Mouse (Mus musculus) yolk sac, embryonic 10.5 days (tissue): ENCODE results near the gene Kalrn.

Experiments used
- DNase-seq: peaks from one replicate; pipeline ENCODE4 v3.0.0-alpha.2; 2017; ENCODE audit warnings: low spot score

Kalrn gene

GRCm38 (mm10) chr16:34430131-34430530 is 143.2 kb downstream of the Kalrn start:
- no peak for DNase-seq

DNA sequence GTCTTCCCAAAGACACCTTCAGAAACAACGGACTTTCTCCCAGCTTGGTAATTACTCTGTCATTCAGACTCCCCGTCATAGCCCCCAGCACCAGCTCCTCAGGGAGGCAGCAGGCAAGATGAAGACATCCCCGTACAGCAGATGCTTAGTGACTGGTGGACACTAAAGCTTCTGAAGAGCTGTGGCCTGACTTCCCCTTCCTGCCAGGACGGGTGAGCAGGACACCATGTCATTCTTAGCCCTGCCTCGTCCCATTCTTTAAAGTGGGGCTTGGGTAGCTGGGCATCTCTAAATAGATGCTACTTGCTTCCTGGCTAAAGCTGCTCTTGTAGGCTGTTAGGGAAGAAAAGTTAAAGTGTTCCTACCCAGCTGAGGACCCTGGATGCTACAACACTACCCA is 145.7 kb downstream of the Kalrn start:
- no peak for DNase-seq

DNA sequence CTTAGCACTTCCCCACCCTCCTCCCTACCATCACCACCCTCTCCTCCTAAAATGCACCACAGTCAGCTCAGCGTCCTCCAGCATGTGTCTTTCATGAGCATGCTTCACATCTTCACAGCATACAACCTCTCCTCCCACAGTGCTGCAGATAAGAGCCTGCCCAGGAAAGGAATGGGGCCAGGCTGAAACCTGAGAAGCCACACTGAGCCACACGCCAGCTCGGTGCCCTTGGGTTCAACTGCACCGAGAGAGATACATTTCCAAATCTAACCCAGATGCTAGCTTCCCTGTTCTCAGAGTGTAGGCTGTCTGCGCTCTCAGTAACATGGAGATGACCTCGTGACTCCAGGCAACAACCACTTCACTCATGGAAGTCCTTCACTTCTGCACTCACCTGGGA is 151.9 kb downstream of the Kalrn start:
- DNase-seq: peak; percentile 47

- DNase-seq: no peak
Observed at GRCm38 (mm10) chr16:34417966-34418365, 155.4 kb downstream of the Kalrn start.

GRCm38 (mm10) chr16:34417383-34417782 is 155.9 kb downstream of the Kalrn start:
- no peak for DNase-seq

- DNase-seq: no peak
Observed at GRCm38 (mm10) chr16:34414581-34414980, 158.8 kb downstream of the Kalrn start.

GRCm38 (mm10) chr16:34413868-34414333 is 159.4 kb downstream of the Kalrn start:
- no peak for DNase-seq

DNA sequence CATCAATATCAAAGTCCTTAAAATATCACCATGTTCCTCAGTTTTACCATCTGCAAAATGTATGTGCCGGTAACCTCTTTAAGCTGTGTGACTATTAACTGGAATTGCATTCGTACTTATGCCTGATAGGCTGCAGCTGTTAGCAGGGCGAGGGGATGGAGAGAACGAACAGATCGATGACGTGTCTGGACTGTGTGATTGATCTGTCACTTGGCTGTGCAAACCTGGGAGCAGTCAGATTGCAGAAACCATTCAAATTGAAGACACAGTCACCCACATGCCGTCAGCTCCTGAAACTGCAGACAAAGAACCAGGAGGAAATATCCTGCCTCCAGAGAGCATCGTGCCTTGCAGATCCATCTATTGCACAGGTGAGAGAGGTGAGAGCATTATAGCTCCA is 166.3 kb downstream of the Kalrn start:
- no peak for DNase-seq

GRCm38 (mm10) chr16:34405094-34405493 is 168.2 kb downstream of the Kalrn start:
- no peak for DNase-seq

- no peak for DNase-seq
Observed at GRCm38 (mm10) chr16:34401216-34401615, 172.1 kb downstream of the Kalrn start.

DNA sequence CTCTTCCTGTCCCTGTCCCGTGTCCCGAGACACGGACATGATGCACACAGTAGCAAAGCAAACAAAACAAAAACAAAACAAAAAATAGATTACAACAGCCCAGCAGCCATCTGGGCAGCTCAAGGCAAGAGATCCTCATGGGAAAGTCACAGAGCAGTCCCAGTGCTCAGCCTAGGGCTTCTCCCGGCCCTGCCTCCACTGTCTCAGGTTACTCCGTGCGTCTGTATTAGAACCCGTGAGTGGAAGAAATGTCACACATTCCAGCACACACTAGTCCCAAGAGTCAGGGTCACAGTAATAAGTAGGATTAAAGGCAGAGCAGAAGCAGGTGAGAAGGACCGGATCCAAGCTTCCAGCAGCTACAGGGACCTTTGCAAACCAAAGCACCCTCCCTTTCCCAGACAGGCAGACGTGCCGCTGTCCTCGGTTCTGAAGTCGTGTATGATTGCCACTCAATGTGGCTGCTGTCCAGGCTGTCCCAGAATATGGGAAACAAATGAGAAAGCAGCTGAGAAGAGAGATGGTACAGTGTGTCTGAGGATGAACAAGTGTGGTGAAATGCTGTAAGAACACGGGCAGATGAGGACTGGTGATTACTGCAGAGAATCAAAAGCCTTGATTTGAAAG is 173.1 kb downstream of the Kalrn start:
- DNase-seq: peak; percentile 20

DNA sequence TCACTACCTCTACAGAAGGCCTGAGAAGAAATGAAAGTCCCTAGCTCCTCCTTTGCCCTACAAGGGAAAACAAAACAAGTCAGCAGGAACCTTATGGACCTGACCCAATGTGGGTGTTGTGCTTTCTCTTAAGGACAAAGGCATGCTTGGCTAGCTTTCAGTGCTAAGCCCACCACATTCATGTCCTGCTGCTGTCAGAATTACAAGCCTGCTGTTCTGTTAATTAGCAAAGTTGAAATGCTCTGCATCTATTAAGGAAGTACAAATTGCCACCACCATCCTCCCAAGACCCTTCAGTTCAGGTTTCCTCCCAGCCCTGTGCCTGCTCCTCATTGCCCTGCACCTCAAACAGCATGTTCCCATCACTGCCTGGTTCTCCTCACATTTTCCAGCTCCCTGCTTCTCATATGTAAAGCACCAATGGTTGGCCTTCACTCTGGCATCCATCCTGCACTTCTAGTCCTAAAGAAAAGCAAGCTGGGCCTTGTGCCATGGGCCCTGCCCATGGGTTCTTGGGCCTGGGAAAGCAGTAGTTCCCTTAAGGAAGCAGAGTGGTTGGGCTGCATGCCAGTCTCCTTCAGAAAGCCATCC is 178.0 kb downstream of the Kalrn start:
- no peak for DNase-seq

- DNase-seq: no peak
Observed at GRCm38 (mm10) chr16:34389520-34390271, 183.6 kb downstream of the Kalrn start.

GRCm38 (mm10) chr16:34388871-34389270 is 184.5 kb downstream of the Kalrn start:
- DNase-seq: no peak

DNA sequence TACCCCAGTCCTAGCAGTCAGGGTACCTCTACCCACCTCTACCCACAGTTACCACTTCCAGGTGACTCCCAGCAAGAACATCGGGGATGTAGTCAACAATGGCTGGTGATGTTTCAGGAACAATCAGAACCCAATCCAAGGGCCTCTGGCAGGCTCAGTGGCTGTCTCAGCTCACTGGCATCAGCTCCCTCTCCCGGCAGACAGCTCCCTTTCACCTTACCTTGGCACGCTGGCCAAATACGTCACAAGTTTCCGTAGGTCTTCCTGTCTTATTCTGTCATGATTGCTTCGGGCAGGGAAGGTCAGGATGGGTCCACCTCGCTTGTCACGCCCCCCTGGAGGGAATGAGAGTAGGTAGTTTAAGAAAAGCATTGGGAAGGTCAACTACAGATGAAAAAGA is 188.3 kb downstream of the Kalrn start:
- DNase-seq: no peak

DNA sequence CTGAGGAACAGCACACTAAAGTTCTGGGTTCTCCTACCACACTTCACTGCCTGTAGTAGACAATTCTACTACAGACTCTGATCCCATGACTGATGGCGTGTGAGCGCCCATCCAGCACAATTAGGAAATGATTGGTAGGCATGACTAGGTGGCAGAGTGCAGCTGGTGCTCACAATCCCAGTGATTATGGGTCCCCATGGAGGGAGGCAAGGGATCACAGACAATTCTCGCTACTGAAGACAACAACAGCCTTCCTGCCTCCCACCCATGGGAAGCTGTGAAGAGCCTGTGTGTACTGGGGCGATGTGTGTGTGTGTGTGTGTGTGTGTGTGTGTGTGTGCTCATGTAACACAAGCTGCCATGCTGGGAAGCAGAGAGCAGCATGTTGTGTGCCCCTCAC is 190.3 kb downstream of the Kalrn start:
- DNase-seq: no peak

DNA sequence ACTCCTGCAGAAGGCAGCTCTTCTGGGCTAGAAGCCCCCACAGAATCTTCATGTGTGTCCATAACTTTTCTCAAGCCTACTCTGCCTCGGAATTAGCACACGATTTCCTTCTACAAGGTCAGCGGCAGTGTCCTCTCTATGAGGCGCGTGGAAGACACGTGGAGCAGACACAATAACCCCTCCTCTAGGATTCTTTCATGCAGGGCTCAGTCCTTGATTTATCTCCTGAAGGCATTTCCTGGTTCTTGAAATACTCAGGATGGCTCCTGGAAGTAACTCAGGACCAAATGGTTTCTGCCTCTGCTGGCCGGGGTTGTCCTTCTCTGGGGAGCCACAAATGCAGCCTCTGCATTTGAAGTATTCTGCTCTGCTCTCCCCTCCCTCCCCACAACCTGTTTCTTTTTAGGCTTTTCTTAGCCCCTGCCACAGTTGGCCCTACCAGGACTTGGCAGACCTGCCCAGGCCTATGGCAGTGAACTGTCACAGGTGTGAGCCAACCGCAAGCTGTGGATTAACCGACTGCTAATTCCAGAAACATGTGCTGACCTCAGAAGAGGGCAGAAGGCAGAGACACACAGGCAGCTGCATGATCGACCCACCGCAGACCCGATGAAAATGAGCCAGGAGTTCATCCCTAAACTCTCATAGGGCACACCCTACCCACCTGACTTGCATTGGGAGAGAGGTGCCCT is 197.0 kb downstream of the Kalrn start:
- DNase-seq: no peak

DNA sequence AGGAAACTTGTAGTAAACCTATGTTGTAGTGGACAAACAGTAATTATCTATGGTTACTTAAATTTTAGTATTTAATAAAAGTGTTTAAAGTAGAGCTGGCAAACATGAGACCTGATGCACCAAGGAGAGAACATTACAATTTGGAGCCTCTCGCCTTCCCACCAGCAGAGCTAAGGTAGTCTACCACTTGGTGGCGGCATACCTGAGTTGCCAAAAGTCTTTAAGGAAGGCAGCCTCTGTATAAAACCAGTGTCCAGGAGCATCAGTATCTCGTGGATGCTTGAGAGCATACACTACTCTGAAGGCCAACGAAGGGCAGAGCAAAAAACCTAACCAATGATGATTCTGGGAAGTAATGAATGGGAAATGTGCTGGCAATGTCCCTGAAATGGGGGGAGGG is 199.8 kb downstream of the Kalrn start:
- DNase-seq: no peak

- DNase-seq: no peak
Observed at GRCm38 (mm10) chr16:34372103-34372741, 201.1 kb downstream of the Kalrn start.

- DNase-seq: no peak
Observed at GRCm38 (mm10) chr16:34359206-34359605, 214.1 kb downstream of the Kalrn start.

DNA sequence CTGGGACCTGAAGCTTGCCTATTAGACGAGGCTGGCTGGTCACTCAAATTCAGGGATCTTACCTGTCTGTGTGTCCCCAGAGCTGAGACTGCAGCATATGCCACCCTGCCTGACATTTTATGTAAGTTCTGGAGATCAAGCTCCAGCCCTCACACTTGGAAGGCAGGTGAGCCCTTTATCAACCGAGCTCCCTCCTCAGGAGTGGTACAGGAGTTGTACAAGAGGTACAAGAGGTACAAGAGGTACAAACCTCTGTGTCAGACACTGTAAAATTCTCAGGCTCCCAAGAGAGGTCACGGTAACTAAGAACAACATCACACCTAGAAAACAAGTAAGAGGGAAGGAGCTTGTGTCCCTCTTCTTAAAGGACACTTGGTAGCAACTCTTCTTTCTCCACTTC is 217.8 kb downstream of the Kalrn start:
- DNase-seq: no peak

- no peak for DNase-seq
Observed at GRCm38 (mm10) chr16:34354042-34354441, 219.3 kb downstream of the Kalrn start.
